Mouse (Mus musculus) bone marrow macrophage, adult 2 months (primary cell): Measurements from ENCODE around the gene Tlr9.

Source experiments
- CTCF ChIP-seq: IDR thresholded peaks from 2 replicates; pipeline ENCODE4 v1.5.1; 2012; ENCODE audit warnings: low read depth, mild to moderate bottlenecking, low read length, moderate library complexity
- POLR2A ChIP-seq: IDR thresholded peaks from 2 replicates; pipeline ENCODE4 v1.6.1; 2012; ENCODE audit warnings: mild to moderate bottlenecking, low read depth, low read length, borderline replicate concordance

DNA sequence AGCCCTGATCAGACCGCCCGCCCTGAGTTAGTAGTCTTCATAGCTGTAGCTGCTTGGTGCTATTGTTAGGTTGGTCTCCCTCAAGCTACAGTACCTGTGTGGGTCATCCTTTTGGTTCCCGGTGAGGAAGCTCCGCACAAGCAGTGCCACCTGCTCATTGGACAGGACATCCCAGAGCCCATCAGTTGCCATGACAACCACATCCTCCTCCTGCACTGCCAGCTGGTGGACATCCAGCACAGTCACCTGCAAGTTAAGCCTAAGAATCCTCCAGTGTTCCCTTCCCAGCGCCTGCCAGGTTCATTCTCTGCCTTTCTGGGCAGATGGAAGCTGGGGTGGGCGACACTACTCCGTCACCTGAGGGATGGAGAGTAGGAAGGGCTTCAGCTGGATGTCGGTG lies 26.7 kb upstream of the Tlr9 start:
- TF ChIP-seq CTCF, result no peak
- no peak for TF ChIP-seq POLR2A
